Mouse (Mus musculus): ENCODE measurements around the gene Opcml. TPM values are rescaled to one million over a fixed set of nuclear protein-coding genes. Genes with fewer than 3 reads are reported as not detected.

The Opcml gene
- polyA plus RNA-seq (2015; fragmentation: Nextera tagmentation; extraction: Ambion mirVana): 3.8 and 6.1 TPM in 2 replicates

DNA sequence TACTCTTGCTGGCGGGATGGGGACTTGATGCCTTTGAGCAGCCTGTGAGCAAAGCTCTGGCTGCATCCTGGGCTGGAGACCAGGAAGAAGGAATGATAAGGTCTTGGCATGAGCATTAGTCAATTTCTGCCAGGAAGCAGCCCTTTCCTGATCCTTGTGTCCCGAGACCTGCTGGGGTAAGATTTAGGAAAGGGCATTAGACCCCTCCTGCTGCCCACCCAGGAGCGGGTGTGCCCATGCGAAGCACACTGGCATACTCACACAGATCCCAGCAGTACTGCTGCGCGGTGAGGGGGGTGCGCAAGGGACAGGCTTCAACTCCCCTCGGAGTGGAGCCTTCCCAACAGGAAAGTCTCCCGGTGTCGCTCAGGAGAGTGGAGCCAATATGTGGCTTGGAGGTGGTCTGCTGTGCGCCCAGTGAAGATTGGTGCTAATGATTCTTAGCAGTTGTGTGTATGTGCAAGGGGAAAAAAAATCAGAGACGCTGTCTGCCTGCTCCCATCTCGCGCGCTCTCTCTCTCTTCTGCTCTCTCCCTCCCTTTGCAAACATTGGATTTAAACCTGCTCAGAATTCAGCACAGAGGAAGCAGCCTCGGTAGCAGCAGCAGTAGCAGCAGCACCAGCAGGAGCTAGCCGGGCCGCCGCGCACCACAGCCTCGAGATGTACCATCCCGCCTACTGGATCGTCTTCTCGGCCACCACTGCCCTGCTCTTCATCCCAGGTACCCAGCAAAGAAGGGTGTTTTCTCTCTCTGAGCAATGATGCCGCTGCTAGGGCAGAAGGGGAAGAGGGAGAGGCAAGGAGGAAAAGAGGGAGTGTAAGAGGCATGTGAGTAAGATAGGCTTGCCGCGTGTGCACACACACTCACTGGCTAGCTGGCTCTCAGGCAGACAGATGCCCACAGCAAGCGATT lies at the start of gene Opcml:
Opcml (plus strand) TSS at position 51 of the 914 bp plus-strand sequence.
- Histone ChIP-seq H3K27me3 (ENCODE audit: control insufficient read depth, insufficient read depth, low read length) (peaks cover 28% of the 10 kb centered on the region), H3K9ac (ENCODE audit: low read length) (no peak within 1 kb of the TSS), H3K9me3 (replicated peaks; ENCODE audit: control insufficient read depth, low read length) (no peaks in the 10 kb centered on the region), H3K36me3 (ENCODE audit: control insufficient read depth, insufficient read depth) (no peaks in the 10 kb centered on the region), H3K4me2 (ENCODE audit: low read depth, low read length) (peak within 1 kb of the TSS; percentile 51), H3K4me3 (ENCODE audit: low read length) (peak within 1 kb of the TSS; percentile 33), H3K4me1 (ENCODE audit: control insufficient read depth, insufficient read depth, low read length) (no peaks in the 10 kb centered on the region), H3K27ac (ENCODE audit: low read length) (no peak within 1 kb of the TSS)
- WGBS: 2% methylated on average over 28 of the region's 28 CpGs
- ATAC-seq (replicated peaks; ENCODE audit: extremely low read depth, insufficient read depth, low FRiP score): no peak

GRCm38 (mm10) chr9:27758709-27759108 lies 31.9 kb upstream of the Opcml start:
- Histone ChIP-seq H3K9ac (ENCODE audit: low read length) (no peak overlapping the region), H3K9me3 (replicated peaks; ENCODE audit: control insufficient read depth, low read length) (no peaks in the 10 kb centered on the region), H3K27me3 (ENCODE audit: control insufficient read depth, insufficient read depth, low read length) (no peaks in the 10 kb centered on the region), H3K4me1 (ENCODE audit: control insufficient read depth, insufficient read depth, low read length) (no peaks in the 10 kb centered on the region), H3K4me2 (ENCODE audit: low read depth, low read length) (no peak overlapping the region), H3K4me3 (ENCODE audit: low read length) (no peak overlapping the region), H3K36me3 (ENCODE audit: control insufficient read depth, insufficient read depth) (no peaks in the 10 kb centered on the region), H3K27ac (ENCODE audit: low read length) (no peak overlapping the region)
- no peak for ATAC-seq (replicated peaks; ENCODE audit: extremely low read depth, insufficient read depth, low FRiP score)
- 48% methylated on average over 1 of the region's 1 CpGs for WGBS

DNA sequence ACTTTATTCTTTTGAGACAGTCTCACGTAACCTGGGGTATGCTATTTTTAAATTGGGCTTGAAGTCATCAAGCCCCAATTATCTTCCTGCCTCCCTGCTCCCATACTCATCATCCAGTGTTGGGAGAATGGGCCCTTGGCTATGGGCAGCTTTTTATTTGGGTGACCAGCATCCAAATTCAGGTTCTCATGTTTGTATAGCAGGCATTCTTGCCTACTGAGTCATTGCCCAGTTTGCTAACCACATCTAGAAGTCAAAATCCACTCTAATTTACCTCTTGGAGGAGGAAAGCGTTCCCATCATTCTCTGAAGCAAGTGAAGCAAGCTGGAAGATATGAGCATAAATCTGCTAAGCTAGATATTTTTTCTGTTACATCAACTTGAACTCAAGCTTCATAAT lies 29.4 kb upstream of the Opcml start:
- no peak for ATAC-seq (replicated peaks; ENCODE audit: extremely low read depth, insufficient read depth, low FRiP score)
- H3K4me1 ChIP-seq (ENCODE audit: control insufficient read depth, insufficient read depth, low read length): no peaks in the 10 kb centered on the region
- H3K4me2 ChIP-seq (ENCODE audit: low read depth, low read length): no peak overlapping the region
- H3K9me3 ChIP-seq (replicated peaks; ENCODE audit: control insufficient read depth, low read length): no peaks in the 10 kb centered on the region
- no peak overlapping the region for H3K4me3 ChIP-seq (ENCODE audit: low read length)
- H3K36me3 ChIP-seq (ENCODE audit: control insufficient read depth, insufficient read depth): no peaks in the 10 kb centered on the region
- 79% methylated on average over 2 of the region's 2 CpGs for WGBS
- H3K9ac ChIP-seq (ENCODE audit: low read length): no peak overlapping the region
- no peaks in the 10 kb centered on the region for H3K27me3 ChIP-seq (ENCODE audit: control insufficient read depth, insufficient read depth, low read length)
- H3K27ac ChIP-seq (ENCODE audit: low read length): no peak overlapping the region

- no peak overlapping the region for H3K27ac ChIP-seq (ENCODE audit: low read length)
- H3K9ac ChIP-seq (ENCODE audit: low read length): no peak overlapping the region
- no peaks in the 10 kb centered on the region for H3K27me3 ChIP-seq (ENCODE audit: control insufficient read depth, insufficient read depth, low read length)
- H3K4me3 ChIP-seq (ENCODE audit: low read length): no peak overlapping the region
- WGBS: 89% methylated on average over 3 of the region's 3 CpGs
- no peak overlapping the region for H3K4me2 ChIP-seq (ENCODE audit: low read depth, low read length)
- no peaks in the 10 kb centered on the region for H3K36me3 ChIP-seq (ENCODE audit: control insufficient read depth, insufficient read depth)
- no peaks in the 10 kb centered on the region for H3K9me3 ChIP-seq (replicated peaks; ENCODE audit: control insufficient read depth, low read length)
- no peak for ATAC-seq (replicated peaks; ENCODE audit: extremely low read depth, insufficient read depth, low FRiP score)
- H3K4me1 ChIP-seq (ENCODE audit: control insufficient read depth, insufficient read depth, low read length): no peaks in the 10 kb centered on the region
Measured at GRCm38 (mm10) chr9:27766446-27766845, 24.1 kb upstream of the Opcml start.

- Histone ChIP-seq H3K27ac (ENCODE audit: low read length) (no peak overlapping the region), H3K4me1 (ENCODE audit: control insufficient read depth, insufficient read depth, low read length) (no peaks in the 10 kb centered on the region), H3K9ac (ENCODE audit: low read length) (no peak overlapping the region), H3K27me3 (ENCODE audit: control insufficient read depth, insufficient read depth, low read length) (no peaks in the 10 kb centered on the region), H3K4me3 (ENCODE audit: low read length) (no peak overlapping the region), H3K36me3 (ENCODE audit: control insufficient read depth, insufficient read depth) (no peaks in the 10 kb centered on the region), H3K9me3 (replicated peaks; ENCODE audit: control insufficient read depth, low read length) (no peaks in the 10 kb centered on the region), H3K4me2 (ENCODE audit: low read depth, low read length) (no peak overlapping the region)
- ATAC-seq (replicated peaks; ENCODE audit: extremely low read depth, insufficient read depth, low FRiP score): no peak
- 80% methylated on average over 8 of the region's 8 CpGs for WGBS
Measured at GRCm38 (mm10) chr9:27767196-27767900, 23.2 kb upstream of the Opcml start.

- H3K36me3 ChIP-seq (ENCODE audit: control insufficient read depth, insufficient read depth): no peaks in the 10 kb centered on the region
- no peak for ATAC-seq (replicated peaks; ENCODE audit: extremely low read depth, insufficient read depth, low FRiP score)
- H3K4me1 ChIP-seq (ENCODE audit: control insufficient read depth, insufficient read depth, low read length): no peaks in the 10 kb centered on the region
- H3K4me3 ChIP-seq (ENCODE audit: low read length): no peak overlapping the region
- no peak overlapping the region for H3K4me2 ChIP-seq (ENCODE audit: low read depth, low read length)
- H3K9ac ChIP-seq (ENCODE audit: low read length): no peak overlapping the region
- no peaks in the 10 kb centered on the region for H3K27me3 ChIP-seq (ENCODE audit: control insufficient read depth, insufficient read depth, low read length)
- no peak overlapping the region for H3K27ac ChIP-seq (ENCODE audit: low read length)
- H3K9me3 ChIP-seq (replicated peaks; ENCODE audit: control insufficient read depth, low read length): no peaks in the 10 kb centered on the region
Measured at GRCm38 (mm10) chr9:27768788-27769187, 21.8 kb upstream of the Opcml start.

DNA sequence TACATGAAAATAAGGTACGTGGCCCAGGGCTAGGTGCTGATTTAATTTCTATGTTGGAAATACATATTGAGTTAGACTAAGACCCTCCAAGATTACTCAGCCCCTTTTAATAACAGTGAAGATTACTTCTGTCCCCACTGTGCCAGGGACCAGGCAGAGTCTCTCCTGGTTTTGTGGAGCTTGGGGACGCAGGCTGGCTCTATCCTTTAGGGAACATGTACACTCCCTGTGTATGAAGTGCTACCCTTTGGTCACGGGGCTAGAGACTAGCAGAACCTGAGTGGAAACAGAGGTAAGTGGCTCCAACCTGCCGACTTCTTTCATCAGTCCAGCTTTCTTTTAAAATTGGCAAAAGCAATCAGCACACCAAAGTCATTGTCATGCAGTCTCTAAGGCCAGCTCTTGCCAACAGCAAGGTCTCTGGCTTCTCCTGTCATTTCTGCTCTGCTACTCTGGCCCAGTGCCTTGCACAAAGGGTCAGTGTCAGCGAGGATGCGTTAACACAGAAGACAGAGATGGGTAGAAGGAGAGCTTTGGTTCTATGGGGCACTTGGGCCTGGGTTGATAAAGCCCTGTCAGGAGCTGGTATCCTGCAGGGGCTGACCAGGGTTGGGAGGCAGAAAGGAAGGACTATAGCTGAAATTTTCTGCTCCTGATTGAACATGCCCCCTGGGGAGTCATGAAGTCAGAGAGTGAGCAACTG lies 9.1 kb upstream of the Opcml start:
- Histone ChIP-seq H3K4me1 (ENCODE audit: control insufficient read depth, insufficient read depth, low read length) (no peaks in the 10 kb centered on the region), H3K9ac (ENCODE audit: low read length) (no peak overlapping the region), H3K9me3 (replicated peaks; ENCODE audit: control insufficient read depth, low read length) (no peaks in the 10 kb centered on the region), H3K27ac (ENCODE audit: low read length) (no peak overlapping the region), H3K4me3 (ENCODE audit: low read length) (no peak overlapping the region), H3K27me3 (ENCODE audit: control insufficient read depth, insufficient read depth, low read length) (no peaks in the 10 kb centered on the region), H3K4me2 (ENCODE audit: low read depth, low read length) (no peak overlapping the region), H3K36me3 (ENCODE audit: control insufficient read depth, insufficient read depth) (no peaks in the 10 kb centered on the region)
- ATAC-seq (replicated peaks; ENCODE audit: extremely low read depth, insufficient read depth, low FRiP score): no peak
- 65% methylated on average over 6 of the region's 6 CpGs for WGBS

GRCm38 (mm10) chr9:27781994-27782337 lies 8.6 kb upstream of the Opcml start:
- no peaks in the 10 kb centered on the region for H3K9me3 ChIP-seq (replicated peaks; ENCODE audit: control insufficient read depth, low read length)
- no peak for ATAC-seq (replicated peaks; ENCODE audit: extremely low read depth, insufficient read depth, low FRiP score)
- H3K4me1 ChIP-seq (ENCODE audit: control insufficient read depth, insufficient read depth, low read length): no peaks in the 10 kb centered on the region
- H3K27ac ChIP-seq (ENCODE audit: low read length): no peak overlapping the region
- no peaks in the 10 kb centered on the region for H3K27me3 ChIP-seq (ENCODE audit: control insufficient read depth, insufficient read depth, low read length)
- no peak overlapping the region for H3K9ac ChIP-seq (ENCODE audit: low read length)
- H3K4me2 ChIP-seq (ENCODE audit: low read depth, low read length): no peak overlapping the region
- 46% methylated on average over 1 of the region's 1 CpGs for WGBS
- no peak overlapping the region for H3K4me3 ChIP-seq (ENCODE audit: low read length)
- no peaks in the 10 kb centered on the region for H3K36me3 ChIP-seq (ENCODE audit: control insufficient read depth, insufficient read depth)

DNA sequence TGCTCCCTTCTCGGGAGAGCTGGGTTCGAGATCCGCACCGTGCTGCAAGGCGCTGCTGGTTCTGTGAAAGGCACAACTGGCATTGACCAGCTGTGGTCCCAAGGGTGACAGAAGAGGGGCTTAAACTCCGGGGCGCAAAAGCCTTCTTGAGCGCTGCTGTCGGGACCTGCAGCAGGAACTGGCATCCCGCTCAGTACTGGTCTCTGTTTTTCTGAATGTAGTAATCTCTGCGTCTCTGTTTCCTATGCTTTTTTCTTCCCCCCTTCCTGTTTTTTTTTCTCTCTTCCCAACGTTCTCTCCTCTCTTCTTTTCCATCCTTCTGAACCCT lies 1.0 kb downstream of the Opcml start:
- Histone ChIP-seq H3K27me3 (ENCODE audit: control insufficient read depth, insufficient read depth, low read length) (peaks cover 28% of the 10 kb centered on the region), H3K4me2 (ENCODE audit: low read depth, low read length) (peak overlapping the region; percentile 51), H3K4me1 (ENCODE audit: control insufficient read depth, insufficient read depth, low read length) (no peaks in the 10 kb centered on the region), H3K9ac (ENCODE audit: low read length) (no peak overlapping the region), H3K4me3 (ENCODE audit: low read length) (peak overlapping the region; percentile 33), H3K27ac (ENCODE audit: low read length) (no peak overlapping the region), H3K9me3 (replicated peaks; ENCODE audit: control insufficient read depth, low read length) (no peaks in the 10 kb centered on the region), H3K36me3 (ENCODE audit: control insufficient read depth, insufficient read depth) (no peaks in the 10 kb centered on the region)
- ATAC-seq (replicated peaks; ENCODE audit: extremely low read depth, insufficient read depth, low FRiP score): no peak
- 2% methylated on average over 12 of the region's 12 CpGs for WGBS

Data from heart, embryonic 16.5 days (tissue).